Mouse (Mus musculus): Measurements from ENCODE around the gene Gm156. TPM values are rescaled to one million over a fixed set of nuclear protein-coding genes. Genes with fewer than 3 reads are reported as not detected.
A peak's percentile ranks its signal among the peaks of the same experiment; 100 is the strongest.
"Not testable (repeated sequence)": the region's sequence is repeated elsewhere in the genome, so short reads cannot be mapped to it uniquely, and the experiment has no call there.

The Gm156 gene
- total RNA-seq (2012; rRNA removed) = not detected in 2 replicates
- not detected for polyA plus RNA-seq (2012; ENCODE audit: insufficient read depth in 1 of 2, insufficient read length in 2 of 2, low read depth in 1 of 2, low replicate concordance in 2 of 2, missing spikeins in 1 of 2)

DNA sequence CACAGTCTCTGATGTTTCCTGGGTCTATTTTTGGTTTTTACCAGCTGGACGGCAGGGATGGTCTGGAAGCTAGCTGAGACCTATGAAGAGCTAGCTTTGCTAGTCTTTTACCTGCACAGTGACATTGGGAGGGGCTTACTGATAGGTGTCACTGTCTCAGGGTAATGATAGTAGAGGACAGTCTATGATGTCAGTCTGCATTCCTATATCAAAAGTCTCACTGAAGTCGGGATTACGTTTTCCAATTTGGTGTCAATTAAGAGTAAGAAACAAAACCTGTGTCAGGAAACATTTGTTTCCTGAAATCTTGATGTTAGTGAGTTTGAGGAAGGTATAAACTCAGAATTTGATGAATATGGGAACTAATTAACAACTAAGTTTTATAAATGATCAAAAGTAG lies at the start of gene Gm156:
Gm156 (minus strand) TSS at position 101 of the 400 bp plus-strand sequence.
- H3K79me2 ChIP-seq (ENCODE audit: control insufficient read depth, insufficient read depth, low read length, poor library complexity); H3K4me3 ChIP-seq (ENCODE audit: control insufficient read depth in 1 of 2, insufficient read depth in 1 of 2, low read depth in 2 of 2, low read length in 2 of 2); H3K9ac ChIP-seq (ENCODE audit: control insufficient read depth, low read depth, low read length, poor library complexity, severe bottlenecking); H3K9me3 ChIP-seq (replicated peaks; ENCODE audit: insufficient read depth, low read length); H3K27me3 ChIP-seq (ENCODE audit: control insufficient read depth in 1 of 2, insufficient read depth in 2 of 2, low read length in 2 of 2); H3K27ac ChIP-seq (ENCODE audit: control insufficient read depth, low read depth, low read length); DNase-seq (ENCODE audit: low read depth, low spot score); H3K36me3 ChIP-seq (ENCODE audit: control insufficient read depth in 1 of 2, insufficient read depth in 2 of 2, low read length in 2 of 2); H3K4me1 ChIP-seq (ENCODE audit: control insufficient read depth in 1 of 2, insufficient read depth in 2 of 2, low read length in 2 of 2): not testable (repeated sequence)

- DNase-seq (ENCODE audit: low read depth, low spot score) = peak; percentile 18
- H3K4me1 ChIP-seq (ENCODE audit: control insufficient read depth in 1 of 2, insufficient read depth in 2 of 2, low read length in 2 of 2) = no peaks in the 10 kb centered on the region
- no peak overlapping the region for H3K4me3 ChIP-seq (ENCODE audit: control insufficient read depth in 1 of 2, insufficient read depth in 1 of 2, low read depth in 2 of 2, low read length in 2 of 2)
- no peaks in the 10 kb centered on the region for H3K79me2 ChIP-seq (ENCODE audit: control insufficient read depth, insufficient read depth, low read length, poor library complexity)
- H3K9me3 ChIP-seq (replicated peaks; ENCODE audit: insufficient read depth, low read length) = no peaks in the 10 kb centered on the region
- no peaks in the 10 kb centered on the region; a peak in 1 of 4 replicates for H3K27me3 ChIP-seq (ENCODE audit: control insufficient read depth in 1 of 2, insufficient read depth in 2 of 2, low read length in 2 of 2)
- H3K9ac ChIP-seq (ENCODE audit: control insufficient read depth, low read depth, low read length, poor library complexity, severe bottlenecking) = no peak overlapping the region
- no peak overlapping the region for H3K27ac ChIP-seq (ENCODE audit: control insufficient read depth, low read depth, low read length)
- H3K36me3 ChIP-seq (ENCODE audit: control insufficient read depth in 1 of 2, insufficient read depth in 2 of 2, low read length in 2 of 2) = no peaks in the 10 kb centered on the region
- no peak for TF ChIP-seq SIN3A (IDR thresholded peaks at IDR 0.05; ENCODE audit: low read length)
- TF ChIP-seq ETS1 (IDR thresholded peaks at IDR 0.05; ENCODE audit: low read depth, low read length) = no peak
- no peak for TF ChIP-seq JUND (IDR thresholded peaks at IDR 0.05; ENCODE audit: low read depth, low read length)
- no peak for TF ChIP-seq CHD2 (IDR thresholded peaks at IDR 0.05; ENCODE audit: low read length)
- TF ChIP-seq SMC3 (IDR thresholded peaks at IDR 0.05; ENCODE audit: low read depth, low read length) = peak; percentile 84
- no peak for TF ChIP-seq TBP (IDR thresholded peaks at IDR 0.05; ENCODE audit: low read depth, low read length)
- no peak for TF ChIP-seq KAT2A (conservative IDR thresholded peaks at IDR 0.05; ENCODE audit: low read depth, low read length)
- no peak for TF ChIP-seq UBTF (IDR thresholded peaks at IDR 0.05; ENCODE audit: borderline replicate concordance, insufficient read depth, low read depth, low read length)
- no peak for TF ChIP-seq HCFC1 (IDR thresholded peaks at IDR 0.05; ENCODE audit: low read depth, low read length)
- TF ChIP-seq ZNF384 (IDR thresholded peaks at IDR 0.05; ENCODE audit: low read depth, low read length) = 0 out of 2 replicates have a peak, but pooled peaks have one; percentile 32
- no peak for TF ChIP-seq POLR2A (IDR thresholded peaks at IDR 0.05; ENCODE audit: control insufficient read depth in 1 of 2, insufficient read depth in 1 of 2, low read depth in 1 of 2, low read length in 2 of 2, poor library complexity in 1 of 2)
- no peak for TF ChIP-seq TAL1 (IDR thresholded peaks at IDR 0.05; ENCODE audit: low read length)
- TF ChIP-seq MYC (IDR thresholded peaks at IDR 0.05; ENCODE audit: low read depth, low read length) = no peak
- TF ChIP-seq RAD21 (IDR thresholded peaks at IDR 0.05; ENCODE audit: low read depth, low read length) = peak; percentile 59
- TF ChIP-seq GABPA (IDR thresholded peaks at IDR 0.05; ENCODE audit: low read depth, low read length) = no peak
- TF ChIP-seq MXI1 (IDR thresholded peaks at IDR 0.05; ENCODE audit: low read depth, low read length) = no peak
- no peak for TF ChIP-seq POLR2AphosphoS2 (IDR thresholded peaks at IDR 0.05; ENCODE audit: low read length)
- TF ChIP-seq MAFK (IDR thresholded peaks at IDR 0.05; ENCODE audit: borderline replicate concordance, low read depth, low read length) = no peak
- no peak for TF ChIP-seq MYB (IDR thresholded peaks at IDR 0.05; ENCODE audit: low read depth, low read length)
- no peak for TF ChIP-seq USF1 (IDR thresholded peaks at IDR 0.05; ENCODE audit: low read depth, low read length)
- no peak for TF ChIP-seq TCF12 (IDR thresholded peaks at IDR 0.05; ENCODE audit: low read depth, low read length)
- TF ChIP-seq USF2 (IDR thresholded peaks at IDR 0.05; ENCODE audit: borderline replicate concordance in 1 of 2, insufficient read depth in 1 of 2, low read depth in 1 of 2, low read length in 2 of 2) = no peak
- TF ChIP-seq MAX (IDR thresholded peaks at IDR 0.05; ENCODE audit: low read length) = no peak
- no peak for TF ChIP-seq ZMIZ1 (IDR thresholded peaks at IDR 0.05; ENCODE audit: low read depth, low read length)
- TF ChIP-seq ZKSCAN1 (IDR thresholded peaks at IDR 0.05; ENCODE audit: low read depth, low read length) = no peak
- peak in 1 of 3 experiments; percentile 51; a peak in 2 of 6 replicates for TF ChIP-seq CTCF (IDR thresholded peaks at IDR 0.05 in 2 of 3, conservative IDR thresholded peaks at IDR 0.05 in 1 of 3; ENCODE audit: control insufficient read depth in 1 of 3, insufficient read depth in 1 of 3, low read depth in 2 of 3, low read length in 3 of 3, poor library complexity in 1 of 3, severe bottlenecking in 1 of 3)
- no peak for TF ChIP-seq MEF2A (IDR thresholded peaks at IDR 0.05; ENCODE audit: extremely low read depth, insufficient replicate concordance, low read depth, low read length, poor library complexity, severe bottlenecking)
- no peak for TF ChIP-seq NELFE (IDR thresholded peaks at IDR 0.05; ENCODE audit: low read depth, low read length)
- no peak for TF ChIP-seq E2F4 (IDR thresholded peaks at IDR 0.05; ENCODE audit: borderline replicate concordance, low read depth, low read length)
- TF ChIP-seq RCOR1 (IDR thresholded peaks at IDR 0.05; ENCODE audit: low read depth, low read length) = no peak
- no peak for TF ChIP-seq EP300 (IDR thresholded peaks at IDR 0.05; ENCODE audit: low read depth in 1 of 2, low read length in 2 of 2)
- TF ChIP-seq ZC3H11A (IDR thresholded peaks at IDR 0.05; ENCODE audit: low read depth, low read length) = peak; percentile 47
- no peak for TF ChIP-seq MAZ (IDR thresholded peaks at IDR 0.05; ENCODE audit: low read depth, low read length)
Observed at GRCm38 (mm10) chr6:129825559-129825958, 41.5 kb upstream of the Gm156 start.

Data from MEL (cell line).